Mouse (Mus musculus): ENCODE data around the gene Mtch1. TPM values are rescaled to one million over a fixed set of nuclear protein-coding genes. Genes with fewer than 3 reads are reported as not detected.
A peak's percentile ranks its signal among the peaks of the same experiment; 100 is the strongest.
"Not testable (repeated sequence)": the region's sequence is repeated elsewhere in the genome, so short reads cannot be mapped to it uniquely, and the experiment has no call there.

The Mtch1 gene
- polyA plus RNA-seq (2015; fragmentation: Nextera tagmentation; extraction: Ambion mirVana), result 139 and 143 TPM in 2 replicates

DNA sequence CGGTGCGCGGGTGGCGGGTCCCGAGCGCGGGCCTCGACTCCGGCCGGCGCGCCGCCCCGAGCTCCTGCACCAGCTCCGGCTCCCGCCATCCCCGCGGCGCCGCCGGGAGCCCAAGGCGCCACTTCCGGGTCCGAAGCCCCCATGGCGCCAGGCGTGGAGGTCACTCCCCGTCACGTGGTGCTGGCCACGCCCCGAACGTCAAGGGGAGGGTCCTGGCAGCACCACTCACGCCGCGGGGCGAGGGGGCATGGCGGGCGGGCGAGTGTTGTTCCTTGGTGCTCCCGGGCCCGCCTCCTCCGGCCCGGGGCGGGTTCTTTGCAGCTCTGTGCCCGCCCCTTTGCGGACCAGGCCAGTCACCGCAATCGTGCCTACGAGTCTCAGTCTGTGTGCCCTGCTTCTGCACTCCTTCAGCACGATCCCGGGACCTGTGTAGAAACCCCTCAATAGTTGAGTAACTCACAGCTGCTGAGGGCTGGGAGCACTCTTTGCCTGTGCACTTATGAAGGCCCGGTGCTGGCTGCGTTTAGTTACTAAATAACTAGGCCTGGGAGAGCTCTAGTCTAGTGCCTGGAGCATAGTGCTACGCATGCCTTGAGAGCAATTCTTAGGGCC, at the start of gene Mtch1:
Mtch1 (minus strand) TSS at position 290 of the 612 bp plus-strand sequence.
- Histone ChIP-seq H3K27me3 (replicated peaks; ENCODE audit: control insufficient read depth, insufficient read depth, low read length) (no peaks in the 10 kb centered on the region), H3K27ac (ENCODE audit: low read depth, low read length) (peak within 1 kb of the TSS; percentile 91), H3K4me3 (ENCODE audit: low read depth, low read length) (peak within 1 kb of the TSS; percentile 92), H3K4me1 (replicated peaks; ENCODE audit: control insufficient read depth, insufficient read depth, low read length) (peaks cover 11% of the 10 kb centered on the region; the same call in 1 of the 2 replicates), H3K36me3 (ENCODE audit: control insufficient read depth, insufficient read depth) (0 out of 2 replicates have a peak, but pooled peaks cover 17% of the 10 kb centered on the region), H3K9ac (ENCODE audit: low read depth, low read length) (peak within 1 kb of the TSS; percentile 90), H3K9me3 (ENCODE audit: control insufficient read depth) (no peaks in the 10 kb centered on the region), H3K4me2 (replicated peaks; ENCODE audit: low read depth) (peak within 1 kb of the TSS; percentile 80)
- no peak for TF ChIP-seq CTCF (IDR thresholded peaks at IDR 0.05; ENCODE audit: low read depth)
- WGBS, result under 1% methylated on average over 27 of the region's 53 CpGs
- ATAC-seq, result peak; percentile 98

DNA sequence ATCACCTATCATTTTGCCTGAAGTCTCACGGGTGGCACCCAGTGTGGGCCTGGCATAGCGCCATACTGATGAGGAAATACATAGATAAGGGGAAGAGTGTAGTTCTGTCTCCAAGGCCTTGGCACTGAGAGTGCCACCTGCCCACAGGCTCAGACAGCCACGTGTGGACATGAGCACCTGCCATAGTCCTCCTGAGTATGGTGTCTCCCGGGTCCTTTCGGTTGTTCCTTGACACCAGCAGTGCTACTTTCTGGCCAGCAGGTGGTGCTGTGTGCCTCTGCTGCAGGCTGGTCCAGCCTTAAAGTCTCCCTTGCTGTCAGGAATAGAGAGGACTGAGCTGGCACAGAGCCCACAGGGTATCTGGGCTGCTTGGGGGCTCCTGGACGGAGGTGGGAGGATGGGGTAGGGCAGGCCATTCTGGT, 49.1 kb upstream of the Mtch1 start:
- no peak overlapping the region for H3K27ac ChIP-seq (ENCODE audit: low read depth, low read length)
- no peaks in the 10 kb centered on the region for H3K27me3 ChIP-seq (replicated peaks; ENCODE audit: control insufficient read depth, insufficient read depth, low read length)
- no peak overlapping the region for H3K9ac ChIP-seq (ENCODE audit: low read depth, low read length)
- 15% methylated on average over 6 of the region's 6 CpGs for WGBS
- no peak overlapping the region for H3K4me3 ChIP-seq (ENCODE audit: low read depth, low read length)
- peak; percentile 100 for TF ChIP-seq CTCF (IDR thresholded peaks at IDR 0.05; ENCODE audit: low read depth)
- H3K4me1 ChIP-seq (replicated peaks; ENCODE audit: control insufficient read depth, insufficient read depth, low read length), result peaks cover 9% of the 10 kb centered on the region
- H3K36me3 ChIP-seq (ENCODE audit: control insufficient read depth, insufficient read depth), result no peaks in the 10 kb centered on the region
- no peaks in the 10 kb centered on the region for H3K9me3 ChIP-seq (ENCODE audit: control insufficient read depth)
- peak overlapping the region; percentile 13; the same call in 1 of the 2 replicates for H3K4me2 ChIP-seq (replicated peaks; ENCODE audit: low read depth)
- ATAC-seq, result peak; percentile 55

DNA sequence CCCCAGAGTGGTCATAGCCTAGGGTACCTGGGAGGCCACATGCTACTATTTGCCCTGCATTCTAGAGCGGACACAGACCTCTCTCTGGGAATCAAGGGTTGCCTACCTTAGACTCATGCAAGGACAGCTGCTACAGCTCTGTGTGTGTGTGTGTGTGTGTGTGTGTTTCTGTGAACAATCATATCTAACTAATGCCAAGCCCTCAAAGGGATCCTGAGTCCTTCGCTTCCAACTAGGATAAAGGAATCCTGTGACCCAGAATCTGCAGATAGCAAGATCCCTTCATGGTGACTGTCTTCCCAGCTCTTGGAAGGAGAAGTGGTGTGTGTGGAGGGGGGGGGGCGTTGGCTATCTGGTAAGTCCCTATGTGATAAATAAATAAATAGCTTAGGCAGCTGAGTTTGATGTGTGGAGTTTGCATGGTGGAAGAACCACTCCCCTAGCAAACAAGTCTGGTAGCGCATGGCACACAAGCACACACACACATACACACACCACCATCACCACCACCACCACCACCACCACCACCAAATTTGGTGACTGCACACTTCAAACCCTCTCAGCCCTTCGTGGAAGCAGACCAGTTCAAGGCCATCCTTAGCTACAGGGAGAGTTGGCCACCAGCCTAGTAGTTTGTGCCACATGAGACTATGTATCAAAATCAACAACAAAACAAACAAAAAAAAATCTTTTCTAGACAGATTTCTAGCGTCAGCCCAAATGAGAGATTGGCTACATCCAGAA, 48.5 kb upstream of the Mtch1 start:
- H3K4me1 ChIP-seq (replicated peaks; ENCODE audit: control insufficient read depth, insufficient read depth, low read length), result peaks cover 9% of the 10 kb centered on the region
- no peaks in the 10 kb centered on the region for H3K27me3 ChIP-seq (replicated peaks; ENCODE audit: control insufficient read depth, insufficient read depth, low read length)
- no peak for TF ChIP-seq CTCF (IDR thresholded peaks at IDR 0.05; ENCODE audit: low read depth)
- no peak overlapping the region for H3K9ac ChIP-seq (ENCODE audit: low read depth, low read length)
- H3K36me3 ChIP-seq (ENCODE audit: control insufficient read depth, insufficient read depth), result no peaks in the 10 kb centered on the region
- no peak for ATAC-seq
- no peak overlapping the region for H3K4me3 ChIP-seq (ENCODE audit: low read depth, low read length)
- WGBS, result 64% methylated on average over 6 of the region's 6 CpGs
- no peak overlapping the region for H3K27ac ChIP-seq (ENCODE audit: low read depth, low read length)
- no peaks in the 10 kb centered on the region for H3K9me3 ChIP-seq (ENCODE audit: control insufficient read depth)
- H3K4me2 ChIP-seq (replicated peaks; ENCODE audit: low read depth), result no peak overlapping the region; the same call in 1 of the 2 replicates

GRCm38 (mm10) chr17:29395381-29395780, 47.6 kb upstream of the Mtch1 start:
- Histone ChIP-seq H3K27me3 (replicated peaks; ENCODE audit: control insufficient read depth, insufficient read depth, low read length) (no peaks in the 10 kb centered on the region), H3K4me1 (replicated peaks; ENCODE audit: control insufficient read depth, insufficient read depth, low read length) (peaks cover 9% of the 10 kb centered on the region), H3K9me3 (ENCODE audit: control insufficient read depth) (no peaks in the 10 kb centered on the region), H3K4me3 (ENCODE audit: low read depth, low read length) (no peak overlapping the region), H3K9ac (ENCODE audit: low read depth, low read length) (peak overlapping the region; percentile 11; the same call in 1 of the 2 replicates), H3K27ac (ENCODE audit: low read depth, low read length) (peak overlapping the region; percentile 60), H3K4me2 (replicated peaks; ENCODE audit: low read depth) (no peak overlapping the region; the same call in 1 of the 2 replicates), H3K36me3 (ENCODE audit: control insufficient read depth, insufficient read depth) (no peaks in the 10 kb centered on the region)
- WGBS, result 40% methylated on average over 7 of the region's 7 CpGs
- peak; percentile 29 for ATAC-seq
- no peak for TF ChIP-seq CTCF (IDR thresholded peaks at IDR 0.05; ENCODE audit: low read depth)

- WGBS, result 84% methylated on average over 2 of the region's 2 CpGs
- not testable (repeated sequence) for H3K9me3 ChIP-seq (ENCODE audit: control insufficient read depth); ATAC-seq; H3K36me3 ChIP-seq (ENCODE audit: control insufficient read depth, insufficient read depth); H3K27me3 ChIP-seq (replicated peaks; ENCODE audit: control insufficient read depth, insufficient read depth, low read length); H3K4me3 ChIP-seq (ENCODE audit: low read depth, low read length); H3K4me1 ChIP-seq (replicated peaks; ENCODE audit: control insufficient read depth, insufficient read depth, low read length); H3K4me2 ChIP-seq (replicated peaks; ENCODE audit: low read depth)
- Histone ChIP-seq H3K27ac (ENCODE audit: low read depth, low read length) (peak overlapping the region; percentile 60; the same call in 1 of the 2 replicates), H3K9ac (ENCODE audit: low read depth, low read length) (peak overlapping the region; percentile 11; the same call in 1 of the 2 replicates)
Measured at GRCm38 (mm10) chr17:29394761-29395160, 47.0 kb upstream of the Mtch1 start.

DNA sequence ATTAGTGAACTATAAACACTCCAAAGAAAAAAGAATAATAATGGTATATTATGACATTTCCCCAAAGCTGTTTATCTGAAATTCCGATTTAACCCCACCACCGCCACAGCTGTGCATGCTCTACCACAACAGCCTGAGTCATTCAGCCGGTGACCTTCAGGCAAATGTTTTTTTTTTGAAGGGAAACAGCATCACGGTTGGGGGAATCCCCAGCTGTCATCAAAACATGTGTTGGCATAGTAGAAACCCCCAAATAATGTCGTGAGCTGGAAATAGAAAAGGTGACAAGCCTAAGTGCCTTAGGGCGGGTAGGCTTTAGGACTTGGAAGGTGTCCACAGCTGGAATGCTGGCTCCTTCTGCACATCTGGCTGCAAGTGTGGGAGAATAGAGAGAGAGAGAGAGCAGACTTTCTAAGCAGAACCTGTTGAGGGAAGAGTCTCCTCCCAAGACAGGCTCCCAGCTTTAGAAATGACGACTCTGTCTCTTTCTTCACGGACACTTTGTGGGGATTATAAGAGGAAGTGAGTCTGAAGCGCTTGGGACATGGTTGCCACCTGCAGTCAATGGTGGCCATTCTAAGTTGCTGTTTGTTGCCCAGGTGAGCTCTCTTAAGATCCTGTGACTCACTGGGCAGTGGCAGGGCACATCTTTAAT, 46.5 kb upstream of the Mtch1 start:
- TF ChIP-seq CTCF (IDR thresholded peaks at IDR 0.05; ENCODE audit: low read depth), result no peak
- no peak overlapping the region for H3K4me2 ChIP-seq (replicated peaks; ENCODE audit: low read depth)
- H3K9me3 ChIP-seq (ENCODE audit: control insufficient read depth), result no peaks in the 10 kb centered on the region
- no peaks in the 10 kb centered on the region for H3K36me3 ChIP-seq (ENCODE audit: control insufficient read depth, insufficient read depth)
- H3K27me3 ChIP-seq (replicated peaks; ENCODE audit: control insufficient read depth, insufficient read depth, low read length), result no peaks in the 10 kb centered on the region
- ATAC-seq, result no peak
- peaks cover 9% of the 10 kb centered on the region for H3K4me1 ChIP-seq (replicated peaks; ENCODE audit: control insufficient read depth, insufficient read depth, low read length)
- no peak overlapping the region for H3K27ac ChIP-seq (ENCODE audit: low read depth, low read length)
- H3K9ac ChIP-seq (ENCODE audit: low read depth, low read length), result no peak overlapping the region
- 53% methylated on average over 9 of the region's 9 CpGs for WGBS
- H3K4me3 ChIP-seq (ENCODE audit: low read depth, low read length), result no peak overlapping the region

Measured in intestine, postnatal 0 days (tissue).